Mouse (Mus musculus) G1E (cell line): Measurements from ENCODE around the gene Mrps2.

Source experiments
- CTCF ChIP-seq: IDR thresholded peaks from 2 replicates; pipeline ENCODE4 v1.5.1; 2012; ENCODE audit warnings: low read depth, low read length, inconsistent platforms, mixed read lengths
- GATA1 ChIP-seq: IDR thresholded peaks from 2 replicates; pipeline ENCODE4 v1.6.1; 2012; ENCODE audit warnings: borderline replicate concordance, low read length, inconsistent platforms, mixed read lengths
- POLR2AphosphoS5 ChIP-seq: IDR thresholded peaks from 2 replicates; pipeline ENCODE4 v1.6.1; 2012; ENCODE audit warnings: low read depth, low read length, inconsistent platforms; ENCODE audit not compliant: insufficient replicate concordance
- TAL1 ChIP-seq: conservative IDR thresholded peaks from 2 replicates; pipeline ENCODE4 v1.6.1; 2012; ENCODE audit warnings: low read depth, low read length, inconsistent platforms, mixed read lengths

DNA sequence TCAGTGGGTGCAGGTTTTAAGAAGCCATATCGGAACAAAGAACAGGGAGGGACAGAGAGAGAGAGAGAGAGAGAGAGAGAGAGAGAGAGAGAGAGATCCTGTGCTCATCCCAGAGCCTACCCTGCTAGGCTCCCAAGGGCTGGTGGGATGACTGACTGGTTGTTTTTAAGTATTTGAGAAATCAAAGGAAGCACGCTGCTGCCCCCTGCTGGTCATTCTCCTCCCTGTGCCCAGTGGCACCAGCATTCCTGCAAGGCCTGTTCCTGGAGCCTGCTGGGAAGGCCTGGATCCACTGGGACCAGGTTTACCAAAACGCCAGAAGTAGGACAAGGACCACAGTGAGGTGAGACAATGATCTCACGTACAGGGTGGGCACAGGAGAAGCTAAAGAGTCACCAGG is 48.0 kb upstream of the Mrps2 start:
- TF ChIP-seq CTCF (peak; percentile 73), TAL1 (no peak), GATA1 (no peak), POLR2AphosphoS5 (no peak)
